Mouse (Mus musculus): ENCODE measurements around the gene Phf21b.

Gene Phf21b

GRCm38 (mm10) chr15:84856006-84856995 is at the start of gene Phf21b:
TSS of gene Phf21b (minus strand) at chr15:84856049.
- TF ChIP-seq GATA4 (IDR thresholded peaks at IDR 0.05; ENCODE audit: insufficient replicate concordance, low read length) = peak; percentile 64; the same call in 1 of the 2 replicates

- no peak for TF ChIP-seq GATA4 (IDR thresholded peaks at IDR 0.05; ENCODE audit: insufficient replicate concordance, low read length)
Measured at GRCm38 (mm10) chr15:84903843-84904385, 48.1 kb upstream of the Phf21b start.

- no peak for TF ChIP-seq GATA4 (IDR thresholded peaks at IDR 0.05; ENCODE audit: insufficient replicate concordance, low read length)
Measured at GRCm38 (mm10) chr15:84898077-84898476, 42.2 kb upstream of the Phf21b start.

- no peak for TF ChIP-seq GATA4 (IDR thresholded peaks at IDR 0.05; ENCODE audit: insufficient replicate concordance, low read length)
Measured at GRCm38 (mm10) chr15:84896664-84897063, 40.8 kb upstream of the Phf21b start.

- no peak for TF ChIP-seq GATA4 (IDR thresholded peaks at IDR 0.05; ENCODE audit: insufficient replicate concordance, low read length)
Measured at GRCm38 (mm10) chr15:84891658-84892057, 35.8 kb upstream of the Phf21b start.

- TF ChIP-seq GATA4 (IDR thresholded peaks at IDR 0.05; ENCODE audit: insufficient replicate concordance, low read length) = no peak
Measured at GRCm38 (mm10) chr15:84891246-84891645, 35.4 kb upstream of the Phf21b start.

GRCm38 (mm10) chr15:84888066-84888465 is 32.2 kb upstream of the Phf21b start:
- TF ChIP-seq GATA4 (IDR thresholded peaks at IDR 0.05; ENCODE audit: insufficient replicate concordance, low read length) = no peak

- TF ChIP-seq GATA4 (IDR thresholded peaks at IDR 0.05; ENCODE audit: insufficient replicate concordance, low read length) = no peak
Measured at GRCm38 (mm10) chr15:84877029-84877815, 21.4 kb upstream of the Phf21b start.

- TF ChIP-seq GATA4 (IDR thresholded peaks at IDR 0.05; ENCODE audit: insufficient replicate concordance, low read length) = no peak
Measured at GRCm38 (mm10) chr15:84873867-84874266, 18.0 kb upstream of the Phf21b start.

- TF ChIP-seq GATA4 (IDR thresholded peaks at IDR 0.05; ENCODE audit: insufficient replicate concordance, low read length) = no peak
Measured at GRCm38 (mm10) chr15:84873079-84873478, 17.2 kb upstream of the Phf21b start.

- TF ChIP-seq GATA4 (IDR thresholded peaks at IDR 0.05; ENCODE audit: insufficient replicate concordance, low read length) = no peak
Measured at GRCm38 (mm10) chr15:84871802-84872201, 16.0 kb upstream of the Phf21b start.

GRCm38 (mm10) chr15:84861911-84862310 is 6.1 kb upstream of the Phf21b start:
- TF ChIP-seq GATA4 (IDR thresholded peaks at IDR 0.05; ENCODE audit: insufficient replicate concordance, low read length) = no peak

- TF ChIP-seq GATA4 (IDR thresholded peaks at IDR 0.05; ENCODE audit: insufficient replicate concordance, low read length) = no peak
Measured at GRCm38 (mm10) chr15:84857623-84858022, 1.8 kb upstream of the Phf21b start.

- TF ChIP-seq GATA4 (IDR thresholded peaks at IDR 0.05; ENCODE audit: insufficient replicate concordance, low read length) = no peak
Measured at GRCm38 (mm10) chr15:84854921-84855901, 638 bp downstream of the Phf21b start.

Data from liver, adult (tissue).